In the genomic region with DNA sequence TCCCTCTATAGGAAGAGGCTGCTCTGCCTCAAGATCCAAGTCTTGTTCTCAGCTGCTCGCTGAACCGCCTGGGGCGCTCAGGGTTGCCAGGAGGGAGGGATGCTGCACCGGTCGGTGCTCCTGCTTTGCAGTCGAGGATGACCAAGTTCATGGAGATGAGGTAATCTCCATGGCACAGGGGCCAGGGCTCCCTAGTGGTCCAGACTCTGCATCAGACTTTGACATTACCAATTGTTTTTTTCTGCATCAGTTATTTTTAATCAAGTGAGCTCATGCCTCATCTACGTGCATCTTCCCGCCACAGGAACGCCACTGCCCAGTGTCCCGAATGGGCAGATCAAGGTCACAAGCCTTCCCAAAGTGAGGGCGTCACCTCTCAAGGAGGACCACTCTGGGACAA, we compare ENCODE assay signal across 10 mouse cellular contexts.
DNase-seq lines count a peak whose midpoint lies in the region; ATAC-seq and TF ChIP-seq lines count a peak whose summit lies in the region.
"Had no signal": no experiment of that assay in that cellular context is flagged by ENCODE, and none has a peak within 500 bp of the region (broad histone marks: within the 10 kb centered on the region; RNA-seq: fewer than 3 reads in every experiment).

No protein-coding gene starts in this region.

- H3K4me1 ChIP-seq in midbrain, embryonic 10.5 days: peaks cover 72% of the 10 kb centered on the region
- H3K4me1 ChIP-seq in midbrain, embryonic 11.5 days (ENCODE audit: control insufficient read depth, insufficient read depth, low read length): peaks cover 40% of the 10 kb centered on the region
- peaks cover 30% of the 10 kb centered on the region for H3K4me1 ChIP-seq in intestine, postnatal 0 days (replicated peaks; ENCODE audit: control insufficient read depth, insufficient read depth, low read length)
- H3K4me1 ChIP-seq in stomach, embryonic 15.5 days: peaks cover 57% of the 10 kb centered on the region

- H3K9me3 ChIP-seq in midbrain, embryonic 10.5 days (replicated peaks): no peaks in the 10 kb centered on the region
- H3K9me3 ChIP-seq in midbrain, embryonic 11.5 days (ENCODE audit: control insufficient read depth, low read length): no peaks in the 10 kb centered on the region
- no peaks in the 10 kb centered on the region for H3K9me3 ChIP-seq in intestine, postnatal 0 days (ENCODE audit: control insufficient read depth)
- no peaks in the 10 kb centered on the region for H3K9me3 ChIP-seq in stomach, embryonic 15.5 days

- no peak for TF ChIP-seq CTCF in intestine, postnatal 0 days (IDR thresholded peaks at IDR 0.05; ENCODE audit: low read depth)

- no peak for ATAC-seq in midbrain, embryonic 11.5 days (ENCODE audit: low FRiP score)
- ATAC-seq in intestine, postnatal 0 days: no peak
- no peak for ATAC-seq in stomach, embryonic 15.5 days (ENCODE audit: insufficient read depth, low FRiP score, low read depth)

- peak; percentile 30 for DNase-seq in adrenal gland, postnatal 14 days
- no peak for DNase-seq in adrenal gland, postnatal 25 days
- DNase-seq in midbrain, embryonic 10.5 days (ENCODE audit: low spot score): no peak
- DNase-seq in midbrain, embryonic 11.5 days (ENCODE audit: low spot score, missing footprints): no peak
- no peak for DNase-seq in thymus, postnatal 36 days
- DNase-seq in cerebellum, adult 8-10 months: no peak
- DNase-seq: lung, adult 18-20 months had no signal

- H3K36me3 ChIP-seq in midbrain, embryonic 10.5 days: 0 out of 2 replicates have a peak, but pooled peaks cover 2% of the 10 kb centered on the region
- no peaks in the 10 kb centered on the region for H3K36me3 ChIP-seq in midbrain, embryonic 11.5 days (ENCODE audit: control insufficient read depth, insufficient read depth, low read length)
- peaks cover 5% of the 10 kb centered on the region; the same call in 1 of the 2 replicates for H3K36me3 ChIP-seq in intestine, postnatal 0 days (ENCODE audit: control insufficient read depth, insufficient read depth)
- H3K36me3 ChIP-seq in stomach, embryonic 15.5 days: no peaks in the 10 kb centered on the region

- no peak overlapping the region for H3K9ac ChIP-seq in midbrain, embryonic 11.5 days (ENCODE audit: low read length)
- H3K9ac ChIP-seq in intestine, postnatal 0 days (ENCODE audit: low read depth, low read length): no peak overlapping the region
- no peak overlapping the region for H3K9ac ChIP-seq in stomach, embryonic 15.5 days

- no peaks in the 10 kb centered on the region for H3K27me3 ChIP-seq in midbrain, embryonic 10.5 days (ENCODE audit: low read depth, poor library complexity, severe bottlenecking)
- H3K27me3 ChIP-seq in midbrain, embryonic 11.5 days (ENCODE audit: control insufficient read depth, insufficient read depth, low read length): no peaks in the 10 kb centered on the region
- no peaks in the 10 kb centered on the region for H3K27me3 ChIP-seq in intestine, postnatal 0 days (replicated peaks; ENCODE audit: control insufficient read depth, insufficient read depth, low read length)
- H3K27me3 ChIP-seq in stomach, embryonic 15.5 days (replicated peaks): no peaks in the 10 kb centered on the region

- H3K4me3 ChIP-seq in midbrain, embryonic 10.5 days: no peak overlapping the region
- no peak overlapping the region for H3K4me3 ChIP-seq in midbrain, embryonic 11.5 days (ENCODE audit: low read depth, low read length)
- peak overlapping the region; percentile 35; the same call in 1 of the 2 replicates for H3K4me3 ChIP-seq in intestine, postnatal 0 days (ENCODE audit: low read depth, low read length)
- H3K4me3 ChIP-seq in stomach, embryonic 15.5 days (replicated peaks): peak overlapping the region; percentile 47
- H3K4me3 ChIP-seq: erythroblast, embryonic 14.5 days had no signal

- WGBS in midbrain, embryonic 10.5 days: 66% methylated on average over 11 of the region's 11 CpGs
- WGBS in midbrain, embryonic 11.5 days: 64% methylated on average over 11 of the region's 11 CpGs
- WGBS in intestine, postnatal 0 days: 65% methylated on average over 11 of the region's 11 CpGs
- 49% methylated on average over 11 of the region's 11 CpGs for WGBS in stomach, embryonic 15.5 days

- H3K4me2 ChIP-seq in midbrain, embryonic 11.5 days: no peak overlapping the region
- peak overlapping the region; percentile 59 for H3K4me2 ChIP-seq in intestine, postnatal 0 days (replicated peaks; ENCODE audit: low read depth)
- peak overlapping the region; percentile 49 for H3K4me2 ChIP-seq in stomach, embryonic 15.5 days

- H3K27ac ChIP-seq in midbrain, embryonic 10.5 days (replicated peaks): 0 out of 2 replicates have a peak overlapping the region, but pooled peaks have one; percentile 13
- H3K27ac ChIP-seq in midbrain, embryonic 11.5 days (ENCODE audit: low read depth, low read length): no peak overlapping the region
- no peak overlapping the region for H3K27ac ChIP-seq in intestine, postnatal 0 days (ENCODE audit: low read depth, low read length)
- peak overlapping the region; percentile 67 for H3K27ac ChIP-seq in stomach, embryonic 15.5 days

Comparison
In these comparisons a context has a peak if more than half of its experiments do, and no peak if none do; other contexts are left out.
1. H3K27ac ChIP-seq: peak in midbrain, embryonic 10.5 days (single experiment) and stomach, embryonic 15.5 days (single experiment); none in midbrain, embryonic 11.5 days (single experiment) and intestine, postnatal 0 days (single experiment).
2. H3K4me3 ChIP-seq: peak in intestine, postnatal 0 days (single experiment) and stomach, embryonic 15.5 days (single experiment); none in midbrain, embryonic 10.5 days (single experiment) and midbrain, embryonic 11.5 days (single experiment).